Comparison of ENCODE assay signal across 7 mouse cellular contexts in genomic region chr17:45551816-45552451, GRCm38 (mm10). TPM values are rescaled to one million over a fixed set of nuclear protein-coding genes. Genes with fewer than 3 reads are reported as not detected.
A peak's percentile ranks its signal among the peaks of the same experiment; 100 is the strongest.
DNase-seq lines count a peak whose midpoint lies in the region; TF ChIP-seq lines count a peak whose summit lies in the region.

No protein-coding gene starts in this region.

- TF ChIP-seq CTCF in lung, adult 2 months (IDR thresholded peaks at IDR 0.05; ENCODE audit: insufficient read depth, low read length) = peak; percentile 92

- DNase-seq in ES-CJ7 (ENCODE audit: low read depth, low spot score) = peak; percentile 85
- DNase-seq in adrenal gland, adult 2 months = peak; percentile 83
- peak; percentile 79 for DNase-seq in embryo, embryonic 9.5 days (ENCODE audit: extremely low spot score)
- DNase-seq in heart, adult 8-10 months (ENCODE audit: low spot score) = peak; percentile 82
- DNase-seq in kidney, postnatal 25 days = peak; percentile 71 to 85
- DNase-seq in lung, adult 2 months = peak; percentile 76
- DNase-seq in retina, postnatal 1 day = peak; percentile 82

- WGBS in lung, adult 2 months = 10% methylated on average over 8 of the region's 8 CpGs

- no peak for TF ChIP-seq POLR2A in lung, adult 2 months (IDR thresholded peaks at IDR 0.05; ENCODE audit: borderline replicate concordance, extremely low read depth, low read depth, low read length)

- peaks cover 5% of the 10 kb centered on the region for H3K4me1 ChIP-seq in lung, adult 2 months (ENCODE audit: control insufficient read depth, insufficient read depth, low read length)

- H3K4me3 ChIP-seq in lung, adult 2 months (replicated peaks; ENCODE audit: extremely low read depth, low read depth, low read length) = no peak overlapping the region

RNA-seq across cellular contexts. Expression of gene Tmem151b, which starts 2.5 kb away (rescaled TPM):
- under 1 TPM; 0.06 to 0.17 TPM for total RNA-seq in adrenal gland, adult 2 months (2021)
- 0.09 and 0.74 TPM in 2 replicates for polyA plus RNA-seq in adrenal gland, adult 2 months (2012; rRNA removed)
- under 1 TPM in 1 of 4 experiments, not detected in 3; 0.09 TPM for total RNA-seq in heart, adult 8-10 months (2022)
- polyA plus RNA-seq in lung, adult 2 months (2012; rRNA removed) = 0.11 and 0.17 TPM in 2 replicates

RNA-seq across cellular contexts. Expression of gene Nfkbie, which starts 3.6 kb away (rescaled TPM):
- total RNA-seq in adrenal gland, adult 2 months (2021) = 1 to 10 TPM; 3.0 to 5.6 TPM
- polyA plus RNA-seq in adrenal gland, adult 2 months (2012; rRNA removed) = 5.2 and 6.4 TPM in 2 replicates
- total RNA-seq in heart, adult 8-10 months (2022) = 1 to 10 TPM in 3 of 4 experiments, under 1 TPM in 1; 0.65 to 1.5 (median 1.3) TPM
- 7.2 and 7.8 TPM in 2 replicates for polyA plus RNA-seq in lung, adult 2 months (2012; rRNA removed)

RNA-seq across cellular contexts. Expression of gene Slc35b2, which starts 11.7 kb away (rescaled TPM):
- total RNA-seq in adrenal gland, adult 2 months (2021) = 10 to 100 TPM; 43.6 to 59.7 TPM
- 167 and 198 TPM in 2 replicates for polyA plus RNA-seq in adrenal gland, adult 2 months (2012; rRNA removed)
- total RNA-seq in heart, adult 8-10 months (2022) = 10 to 100 TPM; 23.1 to 27.9 (median 25.3) TPM
- 89.9 and 102 TPM in 2 replicates for polyA plus RNA-seq in lung, adult 2 months (2012; rRNA removed)

RNA-seq across cellular contexts. Expression of gene Hsp90ab1, which starts 21.1 kb away (rescaled TPM):
- 1,000 to 10,000 TPM; 1,973 to 2,851 TPM for total RNA-seq in adrenal gland, adult 2 months (2021)
- polyA plus RNA-seq in adrenal gland, adult 2 months (2012; rRNA removed) = 197 and 291 TPM in 2 replicates
- total RNA-seq in heart, adult 8-10 months (2022) = 1,000 to 10,000 TPM; 1,121 to 1,613 (median 1,357) TPM
- 212 and 340 TPM in 2 replicates for polyA plus RNA-seq in lung, adult 2 months (2012; rRNA removed)

RNA-seq across cellular contexts. Expression of gene Tcte1, which starts 28.7 kb away (rescaled TPM):
- total RNA-seq in adrenal gland, adult 2 months (2021) = not detected
- not detected in 2 replicates for polyA plus RNA-seq in adrenal gland, adult 2 months (2012; rRNA removed)
- total RNA-seq in heart, adult 8-10 months (2022) = not detected
- 10.8 and 11.0 TPM in 2 replicates for polyA plus RNA-seq in lung, adult 2 months (2012; rRNA removed)
